Mouse (Mus musculus) monocyte, adult 5-6 weeks (primary cell): Measurements from ENCODE around the gene Ddx39. TPM values are rescaled to one million over a fixed set of nuclear protein-coding genes. Genes with fewer than 3 reads are reported as not detected.

Experiments
- ATAC-seq: fragments of 153-309, 156-312 bp; replicated peaks from 2 replicates; pipeline ENCODE4 v1.8.0; 2017; ENCODE audit warnings: mild to moderate bottlenecking; ENCODE audit not compliant: low TSS enrichment, insufficient number of reproducible peaks, severe bottlenecking, poor library complexity, low FRiP score
- total RNA-seq: library from RNA; stranded (forward); fragments of 200-1000, 200-491, 200-594 nt; gene quantifications from 3 replicates; pipeline ENCODE4 v1.2.3, GENCODE M21; 2017

Gene Ddx39
- total RNA-seq, 1 experiment from 2014 or later, result 77.1 TPM

DNA sequence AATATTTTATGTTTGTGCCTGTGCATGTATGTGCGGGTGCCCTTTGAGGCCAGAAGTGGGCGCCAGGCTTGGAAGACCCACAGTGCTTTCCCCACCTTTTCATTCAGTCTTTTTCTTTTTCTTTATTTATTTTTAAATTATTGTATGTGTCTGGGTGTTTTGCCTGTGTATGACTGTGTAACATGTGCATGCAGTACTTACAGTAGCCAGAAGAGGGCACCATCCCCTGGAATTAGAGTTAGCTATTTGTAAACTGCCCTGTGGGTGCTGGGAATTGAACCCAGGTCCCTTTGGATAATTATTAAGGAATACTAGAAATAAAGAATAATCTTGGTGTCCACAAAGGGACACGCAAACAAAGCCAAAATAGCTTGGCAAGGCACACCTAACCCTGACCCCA is 41.3 kb downstream of the Ddx39 start:
- ATAC-seq, result no peak

DNA sequence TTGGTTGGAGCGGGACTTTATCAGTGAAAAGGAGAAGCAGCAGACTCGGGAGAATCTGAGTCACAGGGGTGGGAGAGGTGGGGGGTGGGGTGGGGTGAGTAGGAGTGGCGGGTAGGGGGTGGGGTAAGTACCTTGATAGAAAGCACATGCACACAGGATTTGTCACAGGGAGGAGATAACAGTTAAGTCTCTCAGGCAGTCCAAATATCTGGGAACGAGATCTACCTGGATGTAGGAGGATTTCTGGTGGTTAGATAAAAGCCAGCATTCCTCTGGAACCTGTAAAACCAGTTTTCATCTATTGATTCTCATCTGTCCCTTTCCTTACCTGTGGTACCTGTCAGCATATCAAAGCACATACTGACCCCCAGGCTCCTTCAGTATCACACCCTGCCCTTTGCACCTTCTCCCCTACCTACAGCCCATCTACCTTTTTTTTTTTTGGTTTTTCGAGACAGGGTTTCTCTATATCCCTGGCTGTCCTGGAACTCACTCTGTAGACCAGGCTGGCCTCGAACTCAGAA is 42.2 kb downstream of the Ddx39 start:
- no peak for ATAC-seq

DNA sequence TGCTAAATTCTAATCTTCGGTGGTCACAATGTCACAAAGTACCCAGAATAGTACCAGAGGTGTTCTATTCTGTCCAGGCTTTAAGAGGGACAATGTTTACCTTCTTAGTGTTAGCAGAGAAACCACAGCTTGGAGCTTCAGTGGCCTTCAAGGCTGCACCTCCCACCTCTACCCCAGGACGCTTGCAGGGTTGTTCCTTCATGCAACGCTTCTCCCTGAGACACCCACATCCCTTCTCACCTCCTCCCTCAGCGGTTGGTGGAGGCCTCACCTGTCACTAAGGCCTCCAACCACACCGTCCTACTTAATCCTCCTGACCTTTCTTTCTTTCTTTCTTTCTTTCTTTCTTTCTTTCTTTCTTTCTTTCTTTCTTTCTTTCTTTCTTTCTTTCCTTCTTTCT is 43.3 kb downstream of the Ddx39 start:
- no peak; the same call in 1 of the 2 replicates for ATAC-seq

DNA sequence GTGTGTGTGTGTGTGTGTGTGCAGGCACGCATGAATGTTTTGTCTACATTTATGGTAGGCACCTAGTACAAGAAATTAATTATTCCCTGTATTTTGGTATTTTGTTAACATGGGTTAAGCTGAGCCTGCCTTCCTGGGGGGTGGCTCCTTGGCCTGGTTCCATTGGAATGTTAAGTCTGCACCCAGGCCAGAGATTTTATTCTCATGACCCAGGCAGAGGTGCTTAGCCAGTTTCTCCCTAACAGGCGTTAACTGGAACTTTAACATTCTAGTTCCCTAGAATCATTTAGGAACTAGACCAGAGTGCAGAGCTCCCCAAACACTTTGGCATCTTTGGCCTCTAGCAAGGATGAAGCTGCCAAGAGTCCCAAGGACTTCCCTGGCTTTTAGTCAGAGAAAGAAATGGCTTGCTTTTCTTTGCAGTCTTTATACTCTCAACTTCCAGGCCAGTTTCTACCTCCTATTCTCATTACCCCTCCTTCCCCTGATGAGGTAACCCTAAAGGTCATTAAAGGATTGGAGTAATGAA is 44.3 kb downstream of the Ddx39 start:
- ATAC-seq, result no peak

DNA sequence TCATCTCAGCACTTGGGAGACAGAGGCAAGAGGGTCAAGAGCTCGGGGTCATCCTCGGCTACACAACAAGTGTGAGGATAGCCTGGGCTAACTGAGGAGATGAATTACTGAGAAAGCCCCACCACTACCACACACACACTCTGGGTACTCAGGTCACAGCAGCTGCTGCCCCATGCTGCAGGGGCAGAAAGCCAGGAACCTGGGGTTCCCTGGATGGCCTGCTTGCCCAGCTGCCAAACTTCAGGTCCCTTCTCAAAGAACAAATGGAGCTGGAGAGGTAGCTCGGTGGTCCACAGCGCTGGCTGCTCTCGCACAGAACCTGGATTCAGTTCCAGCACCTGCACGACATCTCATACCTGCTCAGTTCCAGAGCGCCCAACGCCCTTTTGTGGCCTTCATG is 49.1 kb downstream of the Ddx39 start:
- ATAC-seq, result no peak

DNA sequence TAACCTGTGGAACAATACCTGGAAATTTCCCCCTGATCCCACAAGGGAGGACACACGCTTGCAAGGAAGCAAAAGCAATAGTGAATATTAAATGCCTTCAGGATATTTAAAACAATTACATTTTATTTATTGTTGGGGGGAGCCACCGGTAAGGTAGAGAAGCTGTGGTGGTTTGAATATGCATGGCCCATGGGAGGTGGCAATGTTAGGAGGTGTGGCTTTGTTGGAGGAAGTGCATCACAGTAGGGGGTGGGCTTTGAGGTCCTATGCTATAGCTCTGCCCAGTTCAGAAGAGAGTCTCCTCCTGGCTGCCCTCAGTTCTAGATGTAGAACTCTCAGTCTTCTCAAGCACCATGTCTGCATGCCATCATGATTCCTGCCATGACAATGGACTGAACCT is 49.7 kb downstream of the Ddx39 start:
- no peak for ATAC-seq

DNA sequence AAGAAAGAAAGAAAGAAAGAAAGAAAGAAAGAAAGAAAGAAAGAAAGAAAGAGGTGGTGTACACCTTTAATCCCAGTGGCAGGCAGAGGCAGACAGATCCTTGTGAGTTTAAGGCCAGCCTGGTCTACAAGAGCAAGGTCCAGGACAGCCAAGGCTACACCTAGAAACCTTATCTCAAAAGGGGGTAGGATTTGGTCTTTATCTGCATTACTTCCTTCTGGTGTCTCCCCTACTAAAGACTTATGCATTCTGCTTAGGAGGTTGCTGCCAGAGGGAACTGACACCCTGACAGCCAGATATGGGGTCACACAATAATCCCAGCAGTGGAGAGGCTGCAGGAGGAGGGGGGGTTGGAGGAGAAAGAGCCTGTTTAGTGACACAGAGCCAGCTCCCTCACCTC is 50.7 kb downstream of the Ddx39 start:
- no peak for ATAC-seq

DNA sequence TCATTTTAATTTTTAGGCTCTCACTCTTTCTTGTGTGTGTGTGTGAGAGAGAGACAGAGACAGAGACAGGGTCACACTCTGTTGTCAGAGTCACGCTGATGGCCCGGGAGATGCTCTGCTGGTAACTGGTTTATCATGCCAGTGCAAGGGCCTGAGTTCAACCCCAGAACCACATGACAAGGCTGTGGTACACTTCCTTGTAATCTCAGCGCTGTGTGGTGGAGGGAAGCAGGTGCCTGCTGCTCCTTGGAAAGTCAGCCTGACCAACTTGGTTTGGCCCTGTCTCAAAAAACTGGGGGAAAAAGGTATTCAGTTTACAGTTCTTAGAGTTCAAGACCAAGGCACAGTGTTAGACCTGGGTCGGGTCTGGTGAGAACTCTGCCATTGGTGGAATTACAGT is 52.5 kb downstream of the Ddx39 start:
- no peak for ATAC-seq

DNA sequence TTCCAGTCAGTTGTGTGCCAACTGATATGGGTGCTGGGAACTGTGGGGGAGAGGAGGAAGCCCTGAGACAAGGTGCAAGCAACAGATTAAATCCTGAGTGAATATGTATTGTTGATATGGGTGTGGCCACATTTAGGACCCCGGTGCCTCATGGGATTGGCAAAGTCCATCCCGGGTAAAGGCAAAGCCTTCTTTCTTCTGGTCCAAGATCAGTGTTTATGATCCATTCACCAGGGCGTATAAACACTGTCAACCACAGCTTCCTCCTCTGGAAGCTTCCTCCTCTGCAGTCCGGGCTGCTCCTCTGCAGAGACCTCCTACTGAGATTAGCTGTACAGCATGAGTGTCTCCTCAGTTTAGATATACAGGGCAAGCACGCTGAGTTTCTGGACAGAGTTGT is 53.5 kb downstream of the Ddx39 start:
- ATAC-seq, result peak; percentile 79

DNA sequence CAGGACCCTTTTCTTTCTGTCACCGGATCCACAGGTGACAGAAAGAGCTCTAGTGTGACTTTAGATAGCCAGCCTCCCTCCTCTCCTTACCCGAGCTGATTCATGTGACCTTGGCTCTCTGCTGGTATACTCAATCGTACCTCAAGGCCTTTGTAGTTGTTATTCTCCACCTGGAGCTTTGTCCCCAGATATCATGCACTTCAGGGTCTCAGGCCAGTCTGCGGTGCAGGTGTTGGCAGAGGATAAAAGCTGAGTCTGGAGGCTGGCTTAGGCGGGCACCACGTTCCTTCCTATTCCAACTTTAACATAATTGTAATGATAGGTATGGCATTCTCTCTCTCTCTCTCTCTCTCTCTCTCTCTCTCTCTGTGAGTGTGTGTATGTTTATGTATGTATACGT is 54.7 kb downstream of the Ddx39 start:
- no peak for ATAC-seq

DNA sequence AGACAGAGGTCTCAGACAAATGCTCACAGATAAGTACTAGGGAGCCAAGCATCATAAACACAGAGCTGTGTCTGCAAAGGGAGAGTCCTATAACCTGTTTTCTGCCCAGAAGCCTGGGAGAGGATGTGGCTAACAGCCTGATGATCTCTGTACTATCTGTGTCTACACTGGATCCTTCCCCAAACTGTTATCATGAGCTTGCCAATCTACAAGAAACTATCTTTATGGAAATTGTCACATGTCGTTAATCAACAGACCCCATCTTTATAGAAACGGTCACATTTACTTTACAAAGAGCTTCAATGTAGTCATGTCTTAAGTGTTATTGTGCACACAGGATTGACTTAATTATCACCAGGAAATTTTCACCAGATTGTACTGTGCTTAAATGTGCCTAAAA is 55.7 kb downstream of the Ddx39 start:
- no peak for ATAC-seq

DNA sequence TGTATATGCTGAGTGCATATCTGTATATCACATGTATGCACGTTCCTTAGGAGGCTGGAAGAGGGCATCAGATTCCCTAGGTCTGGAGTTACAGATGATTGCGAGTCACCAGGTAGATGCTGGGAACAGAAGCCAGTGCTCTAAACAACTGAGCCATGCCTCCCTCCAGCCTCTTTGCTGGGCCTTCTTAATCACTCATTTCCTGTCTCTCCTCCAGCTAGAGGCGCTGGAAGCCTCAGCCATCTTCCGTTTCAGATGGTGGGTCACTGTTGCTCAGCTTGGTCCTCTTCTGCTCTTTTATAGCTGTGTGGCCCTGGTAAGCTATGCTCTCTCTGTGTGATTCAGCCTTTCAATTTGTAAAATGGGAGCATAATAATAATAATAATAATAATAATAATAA is 56.8 kb downstream of the Ddx39 start:
- no peak for ATAC-seq

DNA sequence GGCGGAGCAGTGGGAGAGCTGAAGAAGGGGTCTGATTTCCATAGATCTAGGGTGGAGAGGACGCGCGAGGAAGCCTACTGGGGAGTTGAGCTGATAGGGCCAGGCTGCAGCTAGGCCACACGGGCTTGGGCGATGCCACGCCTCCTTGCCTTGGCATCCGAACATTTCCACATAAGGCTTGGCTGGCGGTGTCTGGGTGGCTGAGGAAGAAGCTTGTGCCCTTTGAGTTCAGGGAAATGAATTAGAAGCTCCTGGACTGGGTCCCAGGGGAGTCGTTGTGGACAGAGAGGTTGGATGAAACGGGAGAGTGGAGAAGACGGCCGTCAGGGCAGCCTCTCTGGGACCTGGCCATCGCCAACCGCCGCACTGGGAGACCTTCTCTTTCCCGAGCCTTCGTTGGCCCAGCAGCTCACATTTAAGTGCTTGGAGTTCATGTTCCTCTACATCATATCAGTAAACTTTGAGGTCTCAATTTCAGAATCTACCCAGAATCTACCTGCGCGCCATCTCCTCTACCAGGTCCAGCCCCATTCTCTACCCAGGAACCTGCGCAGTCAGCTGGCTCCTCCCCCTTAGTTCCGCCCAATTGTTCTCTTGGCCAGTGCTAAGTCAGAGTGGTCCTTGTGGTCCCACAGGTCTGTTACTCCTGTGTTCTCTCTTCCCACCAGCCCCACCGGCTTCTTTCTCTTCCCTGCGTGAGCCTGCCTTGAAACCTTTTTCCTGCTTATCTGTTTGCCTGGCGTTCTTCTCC is 57.9 kb downstream of the Ddx39 start:
- ATAC-seq, result peak; percentile 58

DNA sequence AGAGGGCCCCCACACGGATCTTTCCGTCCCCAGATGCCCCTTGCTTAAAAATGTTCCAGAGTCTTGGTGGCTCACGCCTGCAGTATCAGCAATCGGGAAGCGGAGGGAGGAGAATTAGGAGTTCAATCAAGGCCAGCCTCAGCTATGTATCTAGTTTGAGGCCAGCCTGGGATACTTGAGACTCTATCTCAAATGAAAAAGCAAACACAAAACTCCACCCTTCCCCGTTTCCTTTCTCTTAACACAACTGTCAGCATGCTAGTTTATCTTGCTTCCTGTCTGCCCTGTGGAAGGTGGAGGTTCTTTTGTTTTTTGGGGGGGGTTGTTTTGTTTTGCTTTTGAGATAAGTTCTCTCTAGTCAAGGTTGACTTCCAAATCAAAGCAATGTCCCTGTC is 58.5 kb downstream of the Ddx39 start:
- no peak for ATAC-seq

DNA sequence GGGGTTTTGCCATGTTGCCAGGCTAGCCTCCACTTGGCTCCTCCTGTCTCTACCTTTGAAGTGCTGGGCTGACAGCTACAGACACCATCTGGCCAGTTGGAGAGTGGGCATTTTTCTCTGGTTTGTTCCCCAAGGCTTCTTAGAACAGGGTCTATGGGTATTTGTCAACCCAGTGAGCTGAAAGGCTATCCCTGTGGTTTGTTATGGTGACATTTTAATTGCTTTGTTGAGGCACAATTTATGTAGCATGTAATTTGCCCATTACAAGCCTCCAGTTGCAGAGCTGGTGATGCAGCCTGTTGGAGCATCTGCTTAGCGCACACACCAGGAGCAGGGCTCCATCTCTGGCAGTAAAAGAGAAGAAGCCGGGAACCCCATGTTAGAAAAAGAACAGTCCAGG is 59.2 kb downstream of the Ddx39 start:
- ATAC-seq, result no peak

Other genes with a start within 250 kb of the Ddx39 start
- gene Olfr370, start 179.4 kb upstream of the Ddx39 start, total RNA-seq, result not detected in 3 replicates
- 152 to 196 TPM (median 178 TPM) in 3 replicates for gene Ndufb7, start 148.5 kb upstream of the Ddx39 start, total RNA-seq
- gene Tecr, start 107.2 kb upstream of the Ddx39 start, total RNA-seq, result 59.7 to 123 TPM (median 61.4 TPM) in 3 replicates
- gene Dnajb1, start 107.0 kb upstream of the Ddx39 start, total RNA-seq, result 35.2 to 112 TPM (median 38.5 TPM) in 3 replicates
- 9.5 to 21.9 TPM (median 10.0 TPM) in 3 replicates for gene Gipc1, start 62.5 kb upstream of the Ddx39 start, total RNA-seq
- gene Ptger1, start 48.5 kb upstream of the Ddx39 start, total RNA-seq, result 3.8 to 7.5 TPM (median 5.5 TPM) in 3 replicates
- 159 to 217 TPM (median 178 TPM) in 3 replicates for gene Pkn1, start 16.0 kb upstream of the Ddx39 start, total RNA-seq
- gene Adgre5, start 26.1 kb downstream of the Ddx39 start, total RNA-seq, result 1,127 to 1,315 TPM (median 1,167 TPM) in 3 replicates
- gene Adgrl1, start 184.9 kb downstream of the Ddx39 start, total RNA-seq, result 0.53 to 4.7 TPM (median 1.5 TPM) in 3 replicates
- 0.10 to 0.58 TPM in 2 of 3 replicates, not detected in the other for gene Gm10644, start 240.0 kb downstream of the Ddx39 start, total RNA-seq
- gene Asf1b, start 240.3 kb downstream of the Ddx39 start, total RNA-seq, result 3.5 to 4.9 TPM (median 3.6 TPM) in 3 replicates